Mouse (Mus musculus) regulatory T cell (primary cell): ENCODE measurements around the gene Capzb.

Experiments used
- in situ Hi-C: fragments of 300-600 bp; cut with MboI, MseI; formaldehyde crosslinking; loops from one replicate; pipeline ENCODE4 v1.15.1; 2025; ENCODE audit warnings: high pct_unique_total_duplicates

Gene Capzb

DNA sequence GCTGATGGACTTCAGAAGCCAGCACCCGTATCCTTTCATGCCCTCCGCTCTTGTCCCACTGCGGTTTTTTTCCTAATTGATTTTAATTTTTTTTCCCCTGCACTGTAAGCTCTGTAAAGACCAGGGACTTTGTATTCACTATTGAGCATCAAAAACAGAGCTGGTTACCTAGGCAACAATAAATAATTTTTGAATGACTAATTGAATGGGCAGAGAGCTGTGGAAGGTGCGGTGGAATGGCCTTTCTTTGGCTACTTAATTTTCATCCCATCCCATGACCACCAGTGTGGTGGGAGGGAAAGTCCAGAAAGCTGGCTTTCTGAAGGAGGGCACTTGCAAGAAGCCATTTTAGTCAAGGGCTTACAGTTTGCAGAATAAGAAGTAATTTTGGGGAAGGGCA lies 41.6 kb downstream of the Capzb start:
- in situ Hi-C loops: no loop called here

DNA sequence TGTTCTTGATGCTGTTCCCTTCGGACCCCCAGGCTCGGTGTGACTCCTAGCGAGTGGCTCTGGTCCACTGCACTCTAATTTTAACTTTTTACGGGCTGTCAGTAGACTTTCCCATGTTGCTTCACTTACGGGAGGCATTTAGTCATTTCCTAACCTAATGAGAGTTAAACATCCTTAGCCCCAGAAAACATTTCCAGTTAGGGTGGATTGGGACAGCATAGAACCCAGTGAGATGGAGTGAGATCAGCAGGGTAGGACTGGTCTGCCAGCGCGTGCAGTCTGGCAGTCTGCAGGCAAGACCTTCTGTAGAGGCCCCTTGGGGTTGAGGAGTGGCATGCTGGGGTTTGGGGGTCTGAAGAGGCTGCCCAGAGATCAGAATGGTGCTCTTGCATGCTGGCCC lies 42.9 kb downstream of the Capzb start:
- in situ Hi-C loops: no loop called here

GRCm38 (mm10) chr4:139238612-139239011 lies 45.9 kb downstream of the Capzb start:
- in situ Hi-C loops: no loop called here

DNA sequence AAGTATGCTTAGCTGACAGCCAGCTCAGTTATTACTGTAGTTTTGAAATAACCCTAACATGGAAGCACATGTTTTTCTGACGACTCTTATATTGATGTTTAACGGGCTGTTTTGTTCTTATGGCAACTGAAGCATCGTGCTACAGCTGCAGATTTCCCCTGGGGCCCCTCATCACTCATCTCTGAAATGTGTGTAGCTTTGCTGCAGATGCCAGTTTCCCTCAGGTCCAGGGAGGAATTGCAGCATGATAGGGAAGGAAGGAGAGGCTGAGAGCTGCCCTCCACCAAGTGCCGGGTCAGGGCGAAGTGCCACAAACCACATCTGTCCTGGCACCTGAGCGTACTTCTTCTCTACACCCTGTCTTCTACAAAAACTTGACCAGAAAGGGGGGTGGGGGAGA lies 47.6 kb downstream of the Capzb start:
- in situ Hi-C loops: no loop called here

- in situ Hi-C loops: no loop called here
These were observed 49.2 kb downstream of the Capzb start for GRCm38 (mm10) chr4:139241678-139242606.

GRCm38 (mm10) chr4:139242607-139242955 lies 49.9 kb downstream of the Capzb start:
- in situ Hi-C loops: no loop called here

- in situ Hi-C loops: no loop called here
These were observed 51.5 kb downstream of the Capzb start for GRCm38 (mm10) chr4:139244176-139244575.

- in situ Hi-C loops: no loop called here
These were observed 52.1 kb downstream of the Capzb start for GRCm38 (mm10) chr4:139244766-139245165.

DNA sequence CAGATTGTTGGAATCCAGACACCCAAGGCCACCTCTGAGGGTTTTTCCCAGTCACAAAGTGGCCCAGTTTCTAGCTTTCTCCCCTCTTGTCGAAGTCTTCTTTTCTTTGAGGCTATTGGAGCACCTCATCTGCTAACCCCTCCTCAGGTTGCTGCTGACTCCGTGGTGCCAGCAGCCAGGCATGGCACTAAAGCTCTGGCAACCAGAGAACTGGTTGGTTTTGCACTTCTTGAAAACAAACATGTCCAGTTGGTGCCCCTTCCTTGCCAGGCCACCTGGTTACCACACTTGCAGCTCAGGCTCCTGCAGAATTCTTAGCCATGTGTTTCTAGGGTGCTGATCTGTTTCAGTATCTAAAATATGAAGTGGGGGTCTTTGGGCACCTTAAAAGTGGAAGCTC lies 52.8 kb downstream of the Capzb start:
- in situ Hi-C loops: no loop called here

GRCm38 (mm10) chr4:139246130-139246877 lies 53.6 kb downstream of the Capzb start:
- in situ Hi-C loops: no loop called here

- in situ Hi-C loops: no loop called here
These were observed 55.3 kb downstream of the Capzb start for GRCm38 (mm10) chr4:139247966-139248365.

DNA sequence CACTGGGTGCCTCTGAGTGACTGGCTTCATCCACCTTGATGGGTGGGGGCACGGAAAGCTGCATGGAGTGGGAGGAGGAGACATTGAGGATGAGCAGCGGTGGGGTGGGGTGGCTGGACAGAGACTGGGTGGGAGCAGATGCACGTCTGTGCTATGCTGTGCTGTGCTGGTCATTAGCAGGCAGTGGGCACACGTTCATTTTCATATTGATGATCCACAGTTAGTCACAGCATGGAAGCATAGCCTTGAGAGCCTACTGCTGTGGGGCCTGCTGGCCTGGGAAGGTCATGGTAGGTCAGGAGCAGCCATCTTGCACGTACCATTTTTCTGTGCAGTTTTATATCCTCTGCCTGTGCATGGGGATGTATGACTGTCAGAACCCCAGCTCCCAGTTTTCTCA lies 56.0 kb downstream of the Capzb start:
- in situ Hi-C loops: no loop called here

DNA sequence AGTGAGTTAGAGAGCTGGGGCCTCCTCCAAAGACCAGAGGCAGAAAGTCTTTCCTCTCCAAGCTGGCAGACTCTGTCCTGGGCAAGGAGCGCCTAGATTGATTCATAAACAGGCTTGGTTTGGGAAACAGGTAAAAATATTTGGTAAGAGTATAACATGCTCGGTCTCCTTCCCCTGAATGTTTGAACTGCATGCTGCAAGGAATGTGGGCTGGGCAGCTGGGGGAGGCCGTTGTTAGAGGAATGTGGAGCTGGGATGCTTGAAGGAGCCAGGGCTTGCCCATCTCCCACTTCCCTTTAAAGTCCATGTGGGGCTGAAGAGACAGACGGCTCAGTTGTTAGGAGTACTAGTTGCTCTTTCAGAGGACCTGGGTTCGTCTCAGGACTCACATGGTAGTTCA lies 57.3 kb downstream of the Capzb start:
- in situ Hi-C loops: loop anchor here (25.0 kb wide), 1 partner anchor 163 kb away; the partner anchor contains the start of genes Htr6 and Nbl1

GRCm38 (mm10) chr4:139250886-139251285 lies 58.2 kb downstream of the Capzb start:
- in situ Hi-C loops: loop anchor here (25.0 kb wide), 1 partner anchor 164 kb away; the partner anchor contains the start of genes Htr6 and Nbl1

- in situ Hi-C loops: loop anchor here (25.0 kb wide), 1 partner anchor 165 kb away; the partner anchor contains the start of genes Htr6 and Nbl1
These were observed 59.5 kb downstream of the Capzb start for GRCm38 (mm10) chr4:139252051-139252760.

DNA sequence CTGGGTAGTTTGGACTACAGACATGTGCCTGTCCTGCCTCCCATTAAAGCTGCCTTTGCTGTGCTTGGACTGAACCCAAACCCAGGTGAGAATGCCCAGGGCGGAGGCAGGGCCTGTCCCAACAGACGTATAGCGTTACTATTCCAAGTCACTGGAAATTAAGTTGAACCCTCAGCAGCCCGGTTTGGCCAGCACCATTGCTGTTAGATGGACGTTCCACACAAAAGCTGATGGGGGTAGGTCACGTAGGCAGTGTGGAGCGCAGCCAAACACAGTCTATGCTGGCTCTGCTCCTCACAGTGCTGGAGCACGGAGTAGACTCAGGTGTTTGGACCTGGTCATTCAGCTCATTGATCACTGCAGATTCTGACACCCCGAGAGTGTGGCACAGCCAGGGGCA lies 60.5 kb downstream of the Capzb start:
- in situ Hi-C loops: loop anchor here (25.0 kb wide), 1 partner anchor 166 kb away; the partner anchor contains the start of genes Htr6 and Nbl1

GRCm38 (mm10) chr4:139256146-139256545 lies 63.4 kb downstream of the Capzb start:
- in situ Hi-C loops: loop anchor here (25.0 kb wide), 1 partner anchor 169 kb away; the partner anchor contains the start of genes Htr6 and Nbl1

GRCm38 (mm10) chr4:139256708-139257107 lies 64.0 kb downstream of the Capzb start:
- in situ Hi-C loops: loop anchor here (25.0 kb wide), 1 partner anchor 169 kb away; the partner anchor contains the start of genes Htr6 and Nbl1

- in situ Hi-C loops: loop anchor here (25.0 kb wide), 1 partner anchor 171 kb away; the partner anchor contains the start of genes Htr6 and Nbl1
These were observed 66.1 kb downstream of the Capzb start for GRCm38 (mm10) chr4:139258621-139259301.

DNA sequence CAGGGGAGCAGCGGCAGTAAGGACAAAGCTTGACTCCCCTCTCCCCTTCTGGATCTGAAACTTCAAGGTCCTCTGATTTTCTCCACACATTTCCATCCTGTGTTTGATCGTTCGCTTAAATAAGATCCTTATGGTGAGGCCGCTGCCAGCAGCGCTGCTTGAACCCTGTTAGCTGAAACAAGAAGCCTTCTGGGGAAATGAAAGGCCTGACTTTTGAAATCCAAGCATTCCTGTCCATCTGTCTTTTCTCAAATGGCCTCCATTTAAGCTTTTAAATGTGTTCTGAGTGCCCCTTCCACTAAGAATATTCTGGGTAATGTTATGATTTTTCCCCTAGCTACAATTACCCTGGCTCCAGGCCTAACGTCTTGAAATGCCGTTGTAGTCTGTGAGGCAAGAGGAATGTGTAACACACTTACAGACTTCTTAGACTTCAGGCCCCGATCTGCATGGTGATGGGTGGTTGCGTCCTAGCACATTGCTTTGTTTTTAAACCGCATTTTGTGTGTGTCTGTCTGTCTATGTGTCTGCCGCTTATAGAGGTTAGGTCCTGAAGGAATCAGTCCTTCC lies 66.7 kb downstream of the Capzb start:
- in situ Hi-C loops: loop anchor here (25.0 kb wide), 1 partner anchor 172 kb away; the partner anchor contains the start of genes Htr6 and Nbl1
